Mouse (Mus musculus) layer of hippocampus, postnatal 14 days (tissue): ENCODE results near the gene Exoc5. TPM values are rescaled to one million over a fixed set of nuclear protein-coding genes. Genes with fewer than 3 reads are reported as not detected.
A peak's percentile ranks its signal among the peaks of the same experiment; 100 is the strongest.

ENCODE experiments used
- DNase-seq, 2 experiments: peaks; one replicate each; pipeline ENCODE4 v3.0.0; 2021 to 2022; ENCODE audit warnings: low spot score in 2 of 2, mixed read lengths in 1 of 2
- total RNA-seq, 2 experiments: library from RNA; stranded (reverse); gene quantifications; 2 replicates each; pipeline ENCODE4 v1.2.3; 2021

Gene Exoc5
- total RNA-seq, 2 experiments from 2014 or later: 56.6 TPM

GRCm38 (mm10) chr14:49008399-49009189, 57.9 kb downstream of the Exoc5 start:
- DNase-seq: no peak

- no peak for DNase-seq
Measured at GRCm38 (mm10) chr14:49007979-49008378, 58.5 kb downstream of the Exoc5 start.

GRCm38 (mm10) chr14:49001655-49002054, 64.8 kb downstream of the Exoc5 start:
- no peak for DNase-seq

- DNase-seq: no peak
Measured at GRCm38 (mm10) chr14:48998795-48999194, 67.7 kb downstream of the Exoc5 start.

GRCm38 (mm10) chr14:48993861-48994260, 72.6 kb downstream of the Exoc5 start:
- no peak for DNase-seq

GRCm38 (mm10) chr14:48992070-48992580, 74.3 kb downstream of the Exoc5 start:
- no peak for DNase-seq

GRCm38 (mm10) chr14:48991144-48991522, 75.3 kb downstream of the Exoc5 start:
- no peak for DNase-seq

- DNase-seq: peak; percentile 54 to 85
Measured at GRCm38 (mm10) chr14:48990471-48991143, 75.8 kb downstream of the Exoc5 start.

GRCm38 (mm10) chr14:48989831-48990230, 76.6 kb downstream of the Exoc5 start:
- DNase-seq: no peak

GRCm38 (mm10) chr14:48986231-48986630, 80.2 kb downstream of the Exoc5 start:
- DNase-seq: no peak

- DNase-seq: peak; percentile 47
Measured at GRCm38 (mm10) chr14:48985673-48986072, 80.8 kb downstream of the Exoc5 start.

GRCm38 (mm10) chr14:48978971-48979388, 87.5 kb downstream of the Exoc5 start:
- DNase-seq: peak; percentile 29 to 46

GRCm38 (mm10) chr14:48971546-48971945, 94.9 kb downstream of the Exoc5 start:
- no peak for DNase-seq

GRCm38 (mm10) chr14:48968670-48969069, 97.8 kb downstream of the Exoc5 start:
- DNase-seq: no peak

Other genes with a start within 250 kb of the Exoc5 start
- 10 to 100 TPM; 17.1 to 19.3 TPM for gene Ap5m1, start 556 bp downstream of the Exoc5 start, total RNA-seq
- 10 to 100 TPM; 34.3 to 36.4 TPM for gene Naa30, start 105.6 kb upstream of the Exoc5 start, total RNA-seq
- gene ccdc198, start 178.8 kb upstream of the Exoc5 start, total RNA-seq: not detected